ENCODE assay signal across 8 mouse cellular contexts in genomic region chr11:69372056-69372779, GRCm38 (mm10). TPM values are rescaled to one million over a fixed set of nuclear protein-coding genes. Genes with fewer than 3 reads are reported as not detected.
DNase-seq lines count a peak whose midpoint lies in the region; ATAC-seq and TF ChIP-seq lines count a peak whose summit lies in the region.

No protein-coding gene starts in this region.

- no peaks in the 10 kb centered on the region for H3K27me3 ChIP-seq in heart, embryonic 10.5 days (ENCODE audit: insufficient read depth, poor library complexity, severe bottlenecking)
- peaks cover 43% of the 10 kb centered on the region for H3K27me3 ChIP-seq in E14TG2a.4 (ENCODE audit: insufficient read depth, low read length)
- no peaks in the 10 kb centered on the region for H3K27me3 ChIP-seq in embryonic facial prominence, embryonic 14.5 days (replicated peaks; ENCODE audit: control insufficient read depth, insufficient read depth, low read length)
- H3K27me3 ChIP-seq in intestine, embryonic 16.5 days (replicated peaks; ENCODE audit: control insufficient read depth, insufficient read depth, low read length): no peaks in the 10 kb centered on the region
- H3K27me3 ChIP-seq in limb, embryonic 12.5 days: no peaks in the 10 kb centered on the region

- DNase-seq in heart, embryonic 10.5 days (ENCODE audit: low spot score): no peak
- DNase-seq in heart, postnatal 36 days: no peak
- DNase-seq in embryonic facial prominence, embryonic 14.5 days (ENCODE audit: low spot score): no peak
- DNase-seq in right cerebral cortex, adult 2 months (ENCODE audit: low spot score in 2 of 2): peak; percentile 76 to 77
- no peak for DNase-seq in ovary, postnatal 14 days (ENCODE audit: low spot score)

- peak overlapping the region; percentile 42 for H3K4me3 ChIP-seq in heart, embryonic 10.5 days
- H3K4me3 ChIP-seq in E14TG2a.4 (replicated peaks; ENCODE audit: low read length): 0 out of 2 replicates have a peak overlapping the region, but pooled peaks have one; percentile 3
- H3K4me3 ChIP-seq in embryonic facial prominence, embryonic 14.5 days (ENCODE audit: low read depth, low read length): no peak overlapping the region
- H3K4me3 ChIP-seq in intestine, embryonic 16.5 days (ENCODE audit: low read length): no peak overlapping the region
- H3K4me3 ChIP-seq in limb, embryonic 12.5 days (replicated peaks): 0 out of 2 replicates have a peak overlapping the region, but pooled peaks have one; percentile 6

- no peak for ATAC-seq in embryonic facial prominence, embryonic 14.5 days (ENCODE audit: low read depth)
- ATAC-seq in intestine, embryonic 16.5 days: no peak
- ATAC-seq in limb, embryonic 12.5 days (ENCODE audit: insufficient number of reproducible peaks, insufficient read depth, low FRiP score, low TSS enrichment, low read depth): no peak

- intact Hi-C loops in heart, postnatal 36 days (cut with DNase I): no loop called here

- TF ChIP-seq CTCF in E14TG2a.4 (conservative IDR thresholded peaks at IDR 0.05; ENCODE audit: low read length): no peak

- H3K27ac ChIP-seq in heart, embryonic 10.5 days: peak overlapping the region; percentile 76
- H3K27ac ChIP-seq in embryonic facial prominence, embryonic 14.5 days (replicated peaks; ENCODE audit: low read depth, low read length): peak overlapping the region; percentile 100
- peak overlapping the region; percentile 55 for H3K27ac ChIP-seq in intestine, embryonic 16.5 days (ENCODE audit: low read length)
- H3K27ac ChIP-seq in limb, embryonic 12.5 days: peak overlapping the region; percentile 41; the same call in 1 of the 2 replicates

- H3K4me1 ChIP-seq in heart, embryonic 10.5 days: peaks cover 45% of the 10 kb centered on the region
- peaks cover 42% of the 10 kb centered on the region for H3K4me1 ChIP-seq in E14TG2a.4 (replicated peaks; ENCODE audit: low read depth, low read length)
- H3K4me1 ChIP-seq in embryonic facial prominence, embryonic 14.5 days (ENCODE audit: control insufficient read depth, insufficient read depth, low read length): peaks cover 18% of the 10 kb centered on the region
- peaks cover 33% of the 10 kb centered on the region for H3K4me1 ChIP-seq in intestine, embryonic 16.5 days (ENCODE audit: control insufficient read depth, insufficient read depth, low read length)
- H3K4me1 ChIP-seq in limb, embryonic 12.5 days (replicated peaks): peaks cover 29% of the 10 kb centered on the region

- WGBS in heart, embryonic 10.5 days: 20% methylated on average over 12 of the region's 12 CpGs
- 46% methylated on average over 12 of the region's 12 CpGs for WGBS in embryonic facial prominence, embryonic 14.5 days
- 36% methylated on average over 12 of the region's 12 CpGs for WGBS in intestine, embryonic 16.5 days
- WGBS in limb, embryonic 12.5 days: 63% methylated on average over 12 of the region's 12 CpGs

- H3K9ac ChIP-seq in embryonic facial prominence, embryonic 14.5 days (ENCODE audit: low read depth, low read length): peak overlapping the region; percentile 47; the same call in 1 of the 2 replicates
- H3K9ac ChIP-seq in intestine, embryonic 16.5 days (ENCODE audit: low read depth, low read length): 0 out of 2 replicates have a peak overlapping the region, but pooled peaks have one; percentile 5
- H3K9ac ChIP-seq in limb, embryonic 12.5 days (replicated peaks): peak overlapping the region; percentile 40

- no peaks in the 10 kb centered on the region for H3K9me3 ChIP-seq in heart, embryonic 10.5 days
- no peaks in the 10 kb centered on the region for H3K9me3 ChIP-seq in E14TG2a.4 (ENCODE audit: low read length)
- H3K9me3 ChIP-seq in embryonic facial prominence, embryonic 14.5 days (ENCODE audit: control insufficient read depth, low read length): no peaks in the 10 kb centered on the region
- H3K9me3 ChIP-seq in intestine, embryonic 16.5 days (ENCODE audit: control insufficient read depth, low read length): no peaks in the 10 kb centered on the region
- peaks cover 6% of the 10 kb centered on the region; the same call in 1 of the 2 replicates for H3K9me3 ChIP-seq in limb, embryonic 12.5 days

- peaks cover 10% of the 10 kb centered on the region; the same call in 1 of the 2 replicates for H3K36me3 ChIP-seq in heart, embryonic 10.5 days
- no peaks in the 10 kb centered on the region for H3K36me3 ChIP-seq in E14TG2a.4 (ENCODE audit: insufficient read depth, low read length)
- peaks cover 27% of the 10 kb centered on the region for H3K36me3 ChIP-seq in embryonic facial prominence, embryonic 14.5 days (ENCODE audit: control insufficient read depth, insufficient read depth, low read length)
- no peaks in the 10 kb centered on the region; the same call in 1 of the 2 replicates for H3K36me3 ChIP-seq in intestine, embryonic 16.5 days (ENCODE audit: control insufficient read depth, insufficient read depth, low read length)
- H3K36me3 ChIP-seq in limb, embryonic 12.5 days: peaks cover 49% of the 10 kb centered on the region

- peak overlapping the region; percentile 41; the same call in 1 of the 2 replicates for H3K4me2 ChIP-seq in embryonic facial prominence, embryonic 14.5 days (ENCODE audit: low read depth, low read length)
- H3K4me2 ChIP-seq in intestine, embryonic 16.5 days (ENCODE audit: low read depth, low read length): no peak overlapping the region; the same call in 1 of the 2 replicates
- H3K4me2 ChIP-seq in limb, embryonic 12.5 days: peak overlapping the region; percentile 39; the same call in 1 of the 2 replicates

RNA-seq across cellular contexts. Expression of gene Chd3, which starts 3.0 kb away (rescaled TPM):
- polyA plus RNA-seq in heart, embryonic 10.5 days (2016; fragmentation: Nextera tagmentation; extraction: Ambion mirVana): 15.8 and 26.5 TPM in 2 replicates
- total RNA-seq in heart, postnatal 36 days (2021): 10 to 100 TPM; 21.8 to 22.8 TPM
- polyA plus RNA-seq in embryonic facial prominence, embryonic 14.5 days (2014; fragmentation: Nextera tagmentation; extraction: Ambion mirVana): 68.9 and 73.3 TPM in 2 replicates
- 33.4 and 35.5 TPM in 2 replicates for polyA plus RNA-seq in intestine, embryonic 16.5 days (2015; fragmentation: Nextera tagmentation; extraction: Ambion mirVana)
- polyA plus RNA-seq in limb, embryonic 12.5 days (2016; fragmentation: Nextera tagmentation; extraction: Ambion mirVana): 121 and 124 TPM in 2 replicates

RNA-seq across cellular contexts. Expression of gene Naa38, which starts 23.1 kb away (rescaled TPM):
- 158 and 165 TPM in 2 replicates for polyA plus RNA-seq in heart, embryonic 10.5 days (2016; fragmentation: Nextera tagmentation; extraction: Ambion mirVana)
- total RNA-seq in heart, postnatal 36 days (2021): 100 to 1,000 TPM; 101 to 103 TPM
- 160 and 177 TPM in 2 replicates for polyA plus RNA-seq in embryonic facial prominence, embryonic 14.5 days (2014; fragmentation: Nextera tagmentation; extraction: Ambion mirVana)
- 168 and 170 TPM in 2 replicates for polyA plus RNA-seq in intestine, embryonic 16.5 days (2015; fragmentation: Nextera tagmentation; extraction: Ambion mirVana)
- polyA plus RNA-seq in limb, embryonic 12.5 days (2016; fragmentation: Nextera tagmentation; extraction: Ambion mirVana): 126 and 136 TPM in 2 replicates

RNA-seq across cellular contexts. Expression of gene Cyb5d1, which starts 23.2 kb away (rescaled TPM):
- polyA plus RNA-seq in heart, embryonic 10.5 days (2016; fragmentation: Nextera tagmentation; extraction: Ambion mirVana): 27.4 and 31.8 TPM in 2 replicates
- total RNA-seq in heart, postnatal 36 days (2021): 10 to 100 TPM; 29.6 to 31.8 TPM
- 23.8 and 24.2 TPM in 2 replicates for polyA plus RNA-seq in embryonic facial prominence, embryonic 14.5 days (2014; fragmentation: Nextera tagmentation; extraction: Ambion mirVana)
- polyA plus RNA-seq in intestine, embryonic 16.5 days (2015; fragmentation: Nextera tagmentation; extraction: Ambion mirVana): 22.6 and 24.0 TPM in 2 replicates
- 42.5 and 42.6 TPM in 2 replicates for polyA plus RNA-seq in limb, embryonic 12.5 days (2016; fragmentation: Nextera tagmentation; extraction: Ambion mirVana)

RNA-seq across cellular contexts. Expression of gene Tmem88, which starts 25.8 kb away (rescaled TPM):
- polyA plus RNA-seq in heart, embryonic 10.5 days (2016; fragmentation: Nextera tagmentation; extraction: Ambion mirVana): 38.9 and 52.5 TPM in 2 replicates
- total RNA-seq in heart, postnatal 36 days (2021): 10 to 100 TPM; 23.3 to 29.6 TPM
- polyA plus RNA-seq in embryonic facial prominence, embryonic 14.5 days (2014; fragmentation: Nextera tagmentation; extraction: Ambion mirVana): 19.2 and 21.0 TPM in 2 replicates
- 30.8 and 31.0 TPM in 2 replicates for polyA plus RNA-seq in intestine, embryonic 16.5 days (2015; fragmentation: Nextera tagmentation; extraction: Ambion mirVana)
- polyA plus RNA-seq in limb, embryonic 12.5 days (2016; fragmentation: Nextera tagmentation; extraction: Ambion mirVana): 24.2 and 25.4 TPM in 2 replicates

RNA-seq across cellular contexts. Expression of gene Rnf227, which starts 32.0 kb away (rescaled TPM):
- polyA plus RNA-seq in heart, embryonic 10.5 days (2016; fragmentation: Nextera tagmentation; extraction: Ambion mirVana): 6.4 and 9.8 TPM in 2 replicates
- total RNA-seq in heart, postnatal 36 days (2021): under 1 TPM; 0.27 to 0.89 TPM
- polyA plus RNA-seq in embryonic facial prominence, embryonic 14.5 days (2014; fragmentation: Nextera tagmentation; extraction: Ambion mirVana): 15.6 and 17.1 TPM in 2 replicates
- 8.0 and 8.3 TPM in 2 replicates for polyA plus RNA-seq in intestine, embryonic 16.5 days (2015; fragmentation: Nextera tagmentation; extraction: Ambion mirVana)
- polyA plus RNA-seq in limb, embryonic 12.5 days (2016; fragmentation: Nextera tagmentation; extraction: Ambion mirVana): 23.7 and 28.2 TPM in 2 replicates

Comparison
In these comparisons a context has a peak if more than half of its experiments do, and no peak if none do; other contexts are left out.
1. DNase-seq: peak in right cerebral cortex, adult 2 months (2 of 2); none in heart, embryonic 10.5 days (single experiment), heart, postnatal 36 days (0 of 2), embryonic facial prominence, embryonic 14.5 days (single experiment) and ovary, postnatal 14 days (single experiment).
2. H3K27ac ChIP-seq: peak in every context shown above with its lines; median percentile 100 in embryonic facial prominence, embryonic 14.5 days; 76 in heart, embryonic 10.5 days; 55 in intestine, embryonic 16.5 days; 41 in limb, embryonic 12.5 days.
3. H3K4me3 ChIP-seq: peak in heart, embryonic 10.5 days (single experiment), E14TG2a.4 (single experiment) and limb, embryonic 12.5 days (single experiment); none in embryonic facial prominence, embryonic 14.5 days (single experiment) and intestine, embryonic 16.5 days (single experiment).
4. Peak in every context shown above with its lines, with median percentiles within 50 percentile points of each other: H3K9ac ChIP-seq.